Mouse (Mus musculus) myocyte (in vitro differentiated cells): ENCODE results near the gene Rpp14. TPM values are rescaled to one million over a fixed set of nuclear protein-coding genes. Genes with fewer than 3 reads are reported as not detected.

Source experiments
- H3K27me3 ChIP-seq: one replicate; pipeline ENCODE4 v1.6.1; 2011; ENCODE audit not compliant: control insufficient read depth, insufficient read depth, insufficient read length
- H3K36me3 ChIP-seq: one replicate; pipeline ENCODE4 v1.6.1; 2011; ENCODE audit not compliant: control insufficient read depth, insufficient read depth
- H3K4me2 ChIP-seq: one replicate; pipeline ENCODE4 v1.6.1; 2011; ENCODE audit warnings: low read depth, control low read depth
- H3K4me3 ChIP-seq: one replicate; pipeline ENCODE4 v1.5.1; 2011; ENCODE audit warnings: mild to moderate bottlenecking, control low read depth, moderate library complexity
- H3K79me2 ChIP-seq: one replicate; pipeline ENCODE4 v1.6.1; 2011; ENCODE audit not compliant: control insufficient read depth, insufficient read depth
- H3ac ChIP-seq: one replicate; pipeline ENCODE4 v1.6.1; 2011; ENCODE audit not compliant: control insufficient read depth, insufficient read length
- CEBPB ChIP-seq: IDR thresholded peaks from 2 replicates; pipeline ENCODE4 v1.6.1; 2011; ENCODE audit warnings: mild to moderate bottlenecking, moderate library complexity; ENCODE audit not compliant: poor library complexity, insufficient read depth, severe bottlenecking
- E2F4 ChIP-seq: IDR thresholded peaks from one replicate; pipeline ENCODE4 v1.6.1; 2011; ENCODE audit warnings: mild to moderate bottlenecking, control low read depth, moderate library complexity; ENCODE audit not compliant: insufficient read depth
- MAX ChIP-seq: IDR thresholded peaks from one replicate; pipeline ENCODE4 v1.6.1; 2011; ENCODE audit warnings: low read depth, mild to moderate bottlenecking, control low read depth
- MYOD1 ChIP-seq, 3 experiments: IDR thresholded peaks; one replicate each; pipeline ENCODE4 v1.6.1; 2011; ENCODE audit warnings: control low read depth in 2 of 3, low read depth in 2 of 3, mild to moderate bottlenecking in 2 of 3, moderate library complexity in 1 of 3; ENCODE audit not compliant: insufficient read length in 2 of 3, control insufficient read depth in 1 of 3
- MYOG ChIP-seq, 3 experiments: IDR thresholded peaks; one replicate each; pipeline ENCODE4 v1.6.1; 2011; ENCODE audit warnings: control low read depth in 2 of 3, low read depth in 2 of 3, mild to moderate bottlenecking in 2 of 3; ENCODE audit not compliant: insufficient read length in 2 of 3, control insufficient read depth in 1 of 3, insufficient read depth in 1 of 3
- POLR2A ChIP-seq: IDR thresholded peaks from one replicate; pipeline ENCODE4 v1.6.1; 2011; ENCODE audit warnings: low read depth, mild to moderate bottlenecking, control low read depth, moderate library complexity; ENCODE audit not compliant: insufficient read length
- POLR2AphosphoS2 ChIP-seq: IDR thresholded peaks from one replicate; pipeline ENCODE4 v1.6.1; 2011; ENCODE audit warnings: low read depth, control low read depth; ENCODE audit not compliant: insufficient read length
- REST ChIP-seq: IDR thresholded peaks from one replicate; pipeline ENCODE4 v1.6.1; 2011; ENCODE audit warnings: mild to moderate bottlenecking, control low read depth, moderate library complexity; ENCODE audit not compliant: insufficient read depth, insufficient read length
- SRF ChIP-seq: IDR thresholded peaks from one replicate; pipeline ENCODE4 v1.6.1; 2011; ENCODE audit warnings: low read depth; ENCODE audit not compliant: control insufficient read depth, insufficient read length
- TCF12 ChIP-seq: IDR thresholded peaks from one replicate; pipeline ENCODE4 v1.6.1; 2011; ENCODE audit warnings: mild to moderate bottlenecking, control low read depth; ENCODE audit not compliant: poor library complexity, insufficient read depth, severe bottlenecking
- TCF3 ChIP-seq: IDR thresholded peaks from one replicate; pipeline ENCODE4 v1.6.1; 2011; ENCODE audit warnings: low read depth, control low read depth; ENCODE audit not compliant: insufficient read length
- USF1 ChIP-seq: IDR thresholded peaks from one replicate; pipeline ENCODE4 v1.6.1; 2011; ENCODE audit warnings: low read depth, mild to moderate bottlenecking, control low read depth, moderate library complexity
- polyA plus RNA-seq: library from polyadenylated mRNA; unstranded; fragments of >200 nt; fragmentation: generic; extraction: Trizol; gene quantifications from one replicate; pipeline ENCODE4 v1.2.1, GENCODE M21; 2012; ENCODE audit warnings: missing spikeins

The Rpp14 gene
- polyA plus RNA-seq, 1 experiment: 22.2 TPM

- TF ChIP-seq MAX (no peak), POLR2AphosphoS2 (no peak), TCF12 (no peak), CEBPB (no peak), USF1 (no peak)
- no peaks in the 10 kb centered on the region for H3K79me2 ChIP-seq
- H3K27me3 ChIP-seq: no peaks in the 10 kb centered on the region
- H3ac ChIP-seq: no peak overlapping the region
- H3K4me2 ChIP-seq: no peak overlapping the region
- no peak overlapping the region for H3K4me3 ChIP-seq
- H3K36me3 ChIP-seq: no peaks in the 10 kb centered on the region
Observed at GRCm38 (mm10) chr14:8124046-8124881, 44.1 kb downstream of the Rpp14 start.

- no peaks in the 10 kb centered on the region for H3K79me2 ChIP-seq
- no peaks in the 10 kb centered on the region for H3K27me3 ChIP-seq
- H3K4me3 ChIP-seq: no peak overlapping the region
- H3K4me2 ChIP-seq: no peak overlapping the region
- TF ChIP-seq CEBPB: no peak
- no peak for TF ChIP-seq MYOD1 (IDR thresholded peaks at IDR 0.05; ENCODE audit: control insufficient read depth in 1 of 3, insufficient read length in 2 of 3, low read depth in 2 of 3)
- TF ChIP-seq SRF: no peak
- no peak for TF ChIP-seq MYOG (IDR thresholded peaks at IDR 0.05; ENCODE audit: control insufficient read depth in 1 of 3, insufficient read depth in 1 of 3, insufficient read length in 2 of 3, low read depth in 2 of 3)
- no peak for TF ChIP-seq E2F4
- TF ChIP-seq POLR2AphosphoS2: no peak
- no peak for TF ChIP-seq POLR2A
- no peak for TF ChIP-seq TCF3
- TF ChIP-seq USF1: no peak
- H3ac ChIP-seq: no peak overlapping the region
- H3K36me3 ChIP-seq: no peaks in the 10 kb centered on the region
Observed at GRCm38 (mm10) chr14:8127971-8128370, 47.8 kb downstream of the Rpp14 start.

GRCm38 (mm10) chr14:8132789-8133188, 52.6 kb downstream of the Rpp14 start:
- TF ChIP-seq TCF12 (no peak), MAX (no peak), POLR2A (no peak), SRF (no peak), MYOD1 (IDR thresholded peaks at IDR 0.05; ENCODE audit: control insufficient read depth in 1 of 3, insufficient read length in 2 of 3, low read depth in 2 of 3) (no peak), POLR2AphosphoS2 (no peak), CEBPB (no peak), REST (no peak), TCF3 (no peak), E2F4 (no peak), USF1 (no peak), MYOG (IDR thresholded peaks at IDR 0.05; ENCODE audit: control insufficient read depth in 1 of 3, insufficient read depth in 1 of 3, insufficient read length in 2 of 3, low read depth in 2 of 3) (no peak)
- H3ac ChIP-seq: no peak overlapping the region
- no peaks in the 10 kb centered on the region for H3K79me2 ChIP-seq
- H3K36me3 ChIP-seq: no peaks in the 10 kb centered on the region
- H3K4me2 ChIP-seq: no peak overlapping the region
- H3K27me3 ChIP-seq: no peaks in the 10 kb centered on the region
- H3K4me3 ChIP-seq: no peak overlapping the region

GRCm38 (mm10) chr14:8134234-8134633, 54.1 kb downstream of the Rpp14 start:
- Histone ChIP-seq H3K79me2 (no peaks in the 10 kb centered on the region), H3K27me3 (no peaks in the 10 kb centered on the region), H3K36me3 (no peaks in the 10 kb centered on the region), H3ac (no peak overlapping the region), H3K4me3 (no peak overlapping the region), H3K4me2 (no peak overlapping the region)
- TF ChIP-seq MYOG (IDR thresholded peaks at IDR 0.05; ENCODE audit: control insufficient read depth in 1 of 3, insufficient read depth in 1 of 3, insufficient read length in 2 of 3, low read depth in 2 of 3): no peak

- H3K36me3 ChIP-seq: no peaks in the 10 kb centered on the region
Observed at GRCm38 (mm10) chr14:8135130-8135529, 55.0 kb downstream of the Rpp14 start.

More at GRCm38 (mm10) chr14:8135130-8135529, 55.0 kb downstream of the Rpp14 start:
- Histone ChIP-seq H3K4me3 (no peak overlapping the region), H3K4me2 (no peak overlapping the region), H3ac (no peak overlapping the region), H3K79me2 (no peaks in the 10 kb centered on the region), H3K27me3 (no peaks in the 10 kb centered on the region)
- TF ChIP-seq CEBPB (no peak), MYOD1 (IDR thresholded peaks at IDR 0.05; ENCODE audit: control insufficient read depth in 1 of 3, insufficient read length in 2 of 3, low read depth in 2 of 3) (no peak), TCF12 (no peak), REST (no peak), MAX (no peak), SRF (no peak), E2F4 (no peak), USF1 (no peak), POLR2A (no peak), MYOG (IDR thresholded peaks at IDR 0.05; ENCODE audit: control insufficient read depth in 1 of 3, insufficient read depth in 1 of 3, insufficient read length in 2 of 3, low read depth in 2 of 3) (no peak), POLR2AphosphoS2 (no peak), TCF3 (no peak)
